Mouse (Mus musculus): ENCODE data around the gene Tmem53. TPM values are rescaled to one million over a fixed set of nuclear protein-coding genes. Genes with fewer than 3 reads are reported as not detected.

Tmem53 gene
- 12.9 and 16.3 TPM in 2 replicates for polyA plus RNA-seq (2015; fragmentation: Nextera tagmentation; extraction: Ambion mirVana)

- under 1% methylated on average over 32 of the region's 43 CpGs for WGBS
- H3K9me3 ChIP-seq (ENCODE audit: control insufficient read depth, low read length): no peaks in the 10 kb centered on the region
- H3K36me3 ChIP-seq (ENCODE audit: control insufficient read depth, insufficient read depth, low read length): no peaks in the 10 kb centered on the region
- H3K4me2 ChIP-seq (replicated peaks; ENCODE audit: low read depth): peak within 1 kb of the TSS; percentile 78
- H3K4me3 ChIP-seq (ENCODE audit: low read depth, low read length): peak within 1 kb of the TSS; percentile 71
- peaks cover 4% of the 10 kb centered on the region; the same call in 1 of the 2 replicates for H3K4me1 ChIP-seq (replicated peaks; ENCODE audit: control insufficient read depth, insufficient read depth)
- peak within 1 kb of the TSS; percentile 80 for H3K9ac ChIP-seq (ENCODE audit: low read length)
- DNase-seq (ENCODE audit: low spot score) (peak; percentile 96), ATAC-seq (ENCODE audit: low FRiP score, low TSS enrichment) (peak; percentile 98)
- peak within 1 kb of the TSS; percentile 91 for H3K27ac ChIP-seq (replicated peaks)
- no peak for TF ChIP-seq EP300 (optimal IDR thresholded peaks at IDR 0.05)
- TF ChIP-seq CTCF (IDR thresholded peaks at IDR 0.05; ENCODE audit: low read depth): no peak
- no peaks in the 10 kb centered on the region for H3K27me3 ChIP-seq (ENCODE audit: control insufficient read depth, insufficient read depth, low read length)
These were observed at the start of gene Tmem53, which contains the start of gene Armh1 for GRCm38 (mm10) chr4:117251801-117252316. Gene Tmem53 (plus strand): TSS chr4:117251951. Gene Armh1 (minus strand): TSS chr4:117252125.

GRCm38 (mm10) chr4:117202046-117202991, 49.4 kb upstream of the Tmem53 start:
- Histone ChIP-seq H3K9ac (ENCODE audit: low read length) (peak overlapping the region; percentile 43), H3K4me3 (ENCODE audit: low read depth, low read length) (peak overlapping the region; percentile 15), H3K9me3 (ENCODE audit: control insufficient read depth, low read length) (no peaks in the 10 kb centered on the region), H3K36me3 (ENCODE audit: control insufficient read depth, insufficient read depth, low read length) (no peaks in the 10 kb centered on the region), H3K4me2 (replicated peaks; ENCODE audit: low read depth) (peak overlapping the region; percentile 32), H3K4me1 (replicated peaks; ENCODE audit: control insufficient read depth, insufficient read depth) (no peaks in the 10 kb centered on the region), H3K27ac (replicated peaks) (peak overlapping the region; percentile 42; the same call in 1 of the 2 replicates), H3K27me3 (ENCODE audit: control insufficient read depth, insufficient read depth, low read length) (no peaks in the 10 kb centered on the region)
- WGBS: 1% methylated on average over 25 of the region's 25 CpGs
- peak; percentile 84 for TF ChIP-seq CTCF (IDR thresholded peaks at IDR 0.05; ENCODE audit: low read depth)
- peak; percentile 59 for TF ChIP-seq EP300 (optimal IDR thresholded peaks at IDR 0.05)
- DNase-seq (ENCODE audit: low spot score) (peak; percentile 33), ATAC-seq (ENCODE audit: low FRiP score, low TSS enrichment) (peak; percentile 91)

GRCm38 (mm10) chr4:117202992-117203354, 48.8 kb upstream of the Tmem53 start:
- Histone ChIP-seq H3K27me3 (ENCODE audit: control insufficient read depth, insufficient read depth, low read length) (no peaks in the 10 kb centered on the region), H3K4me3 (ENCODE audit: low read depth, low read length) (no peak overlapping the region), H3K4me1 (replicated peaks; ENCODE audit: control insufficient read depth, insufficient read depth) (no peaks in the 10 kb centered on the region), H3K4me2 (replicated peaks; ENCODE audit: low read depth) (0 out of 2 replicates have a peak overlapping the region, but pooled peaks have one; percentile 32), H3K27ac (replicated peaks) (0 out of 2 replicates have a peak overlapping the region, but pooled peaks have one; percentile 42), H3K36me3 (ENCODE audit: control insufficient read depth, insufficient read depth, low read length) (no peaks in the 10 kb centered on the region), H3K9me3 (ENCODE audit: control insufficient read depth, low read length) (no peaks in the 10 kb centered on the region), H3K9ac (ENCODE audit: low read length) (no peak overlapping the region)
- DNase-seq (ENCODE audit: low spot score) (no peak), ATAC-seq (ENCODE audit: low FRiP score, low TSS enrichment) (no peak)
- WGBS: 62% methylated on average over 4 of the region's 4 CpGs
- TF ChIP-seq CTCF (IDR thresholded peaks at IDR 0.05; ENCODE audit: low read depth) (no peak), EP300 (optimal IDR thresholded peaks at IDR 0.05) (no peak)

- WGBS: 71% methylated on average over 6 of the region's 6 CpGs
- no peak for DNase-seq (ENCODE audit: low spot score)
- Histone ChIP-seq H3K36me3 (ENCODE audit: control insufficient read depth, insufficient read depth, low read length) (no peaks in the 10 kb centered on the region), H3K4me1 (replicated peaks; ENCODE audit: control insufficient read depth, insufficient read depth) (no peaks in the 10 kb centered on the region), H3K27me3 (ENCODE audit: control insufficient read depth, insufficient read depth, low read length) (no peaks in the 10 kb centered on the region), H3K27ac (replicated peaks) (no peak overlapping the region), H3K9ac (ENCODE audit: low read length) (no peak overlapping the region), H3K4me3 (ENCODE audit: low read depth, low read length) (no peak overlapping the region), H3K9me3 (ENCODE audit: control insufficient read depth, low read length) (no peaks in the 10 kb centered on the region), H3K4me2 (replicated peaks; ENCODE audit: low read depth) (no peak overlapping the region)
- ATAC-seq (ENCODE audit: low FRiP score, low TSS enrichment): no peak
- TF ChIP-seq EP300 (optimal IDR thresholded peaks at IDR 0.05): no peak
- no peak for TF ChIP-seq CTCF (IDR thresholded peaks at IDR 0.05; ENCODE audit: low read depth)
These were observed 42.2 kb upstream of the Tmem53 start for GRCm38 (mm10) chr4:117209592-117209991.

- Histone ChIP-seq H3K27me3 (ENCODE audit: control insufficient read depth, insufficient read depth, low read length) (no peaks in the 10 kb centered on the region), H3K9ac (ENCODE audit: low read length) (peak overlapping the region; percentile 45; the same call in 1 of the 2 replicates), H3K36me3 (ENCODE audit: control insufficient read depth, insufficient read depth, low read length) (no peaks in the 10 kb centered on the region), H3K4me1 (replicated peaks; ENCODE audit: control insufficient read depth, insufficient read depth) (no peaks in the 10 kb centered on the region), H3K4me3 (ENCODE audit: low read depth, low read length) (no peak overlapping the region), H3K9me3 (ENCODE audit: control insufficient read depth, low read length) (no peaks in the 10 kb centered on the region), H3K27ac (replicated peaks) (0 out of 2 replicates have a peak overlapping the region, but pooled peaks have one; percentile 56), H3K4me2 (replicated peaks; ENCODE audit: low read depth) (peak overlapping the region; percentile 31; the same call in 1 of the 2 replicates)
- peak; percentile 79 for ATAC-seq (ENCODE audit: low FRiP score, low TSS enrichment)
- DNase-seq (ENCODE audit: low spot score): peak; percentile 86
- 5% methylated on average over 20 of the region's 20 CpGs for WGBS
- no peak for TF ChIP-seq EP300 (optimal IDR thresholded peaks at IDR 0.05)
- TF ChIP-seq CTCF (IDR thresholded peaks at IDR 0.05; ENCODE audit: low read depth): peak; percentile 83
These were observed 41.3 kb upstream of the Tmem53 start for GRCm38 (mm10) chr4:117210147-117211074.
